Mouse (Mus musculus) hindbrain, embryonic 12.5 days (tissue): ENCODE measurements around the gene Sptlc2. TPM values are rescaled to one million over a fixed set of nuclear protein-coding genes. Genes with fewer than 3 reads are reported as not detected.
A peak's percentile ranks its signal among the peaks of the same experiment; 100 is the strongest.
"Not testable (repeated sequence)": the region's sequence is repeated elsewhere in the genome, so short reads cannot be mapped to it uniquely, and the experiment has no call there.

Experiments used
- ATAC-seq: fragments of 200-750 bp; cut with Nextera tagmentation; 2 replicates; pipeline ENCODE4 v1.8.0; 2017; ENCODE audit warnings: moderate TSS enrichment; ENCODE audit not compliant: low FRiP score
- H3K27ac ChIP-seq: fragments of 300-500 bp; sonication (generic); 2 replicates; pipeline ENCODE4 v1.5.1; 2016; ENCODE audit warnings: mild to moderate bottlenecking
- H3K27me3 ChIP-seq: fragments of 300-500 bp; sonication (generic); 2 replicates; pipeline ENCODE4 v1.6.1; 2016; ENCODE audit warnings: mild to moderate bottlenecking
- H3K36me3 ChIP-seq: fragments of 300-500 bp; sonication (generic); 2 replicates; pipeline ENCODE4 v1.6.1; 2016; ENCODE audit warnings: mild to moderate bottlenecking
- H3K4me1 ChIP-seq: fragments of 300-500 bp; sonication (generic); 2 replicates; pipeline ENCODE4 v1.6.1; 2016
- H3K4me2 ChIP-seq: fragments of 300-500 bp; sonication (generic); replicated peaks from 2 replicates; pipeline ENCODE4 v1.6.1; 2016; ENCODE audit warnings: mild to moderate bottlenecking
- H3K4me3 ChIP-seq: fragments of 300-500 bp; sonication (generic); 2 replicates; pipeline ENCODE4 v1.5.1; 2016; ENCODE audit warnings: mild to moderate bottlenecking
- H3K9ac ChIP-seq: fragments of 300-500 bp; sonication (generic); 2 replicates; pipeline ENCODE4 v1.6.1; 2016; ENCODE audit warnings: mild to moderate bottlenecking, moderate library complexity
- H3K9me3 ChIP-seq: fragments of 300-500 bp; sonication (generic); replicated peaks from 2 replicates; pipeline ENCODE4 v1.6.1; 2016; ENCODE audit warnings: mild to moderate bottlenecking
- WGBS: fragments of 180-500 bp; shearing (Covaris S2); methylation state at CpG from one replicate; pipeline ENCODE4 v1.1.7; 2016; 5-methylcytosine and 5-hydroxymethylcytosine counted together
- polyA plus RNA-seq: library from polyadenylated mRNA; unstranded; fragments of >200 nt; fragmentation: Nextera tagmentation; extraction: Ambion mirVana; gene quantifications from 2 replicates; pipeline ENCODE4 v1.2.1, GENCODE M21; 2016

Sptlc2 gene
- polyA plus RNA-seq, 1 experiment from 2014 or later = 72.2 TPM

DNA sequence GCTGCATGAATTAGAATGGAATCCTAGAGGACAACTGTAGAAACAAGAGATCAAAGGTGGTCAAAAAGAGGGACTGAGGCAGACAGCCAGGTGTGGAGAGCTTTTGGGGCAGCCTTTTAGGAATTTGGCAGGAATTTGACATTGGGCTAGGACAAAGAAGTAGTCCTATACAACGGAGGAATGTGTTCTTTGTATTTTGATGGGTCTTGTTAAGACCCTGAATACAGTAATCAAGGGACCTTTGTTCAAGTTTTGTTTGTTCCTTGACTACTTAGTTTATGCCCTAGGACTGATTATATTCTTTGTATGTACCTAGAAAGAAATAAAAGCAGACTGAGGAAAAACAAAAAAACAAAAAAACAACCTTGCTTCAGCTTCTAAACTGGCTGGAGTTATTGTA lies 70.2 kb downstream of the Sptlc2 start:
- Histone ChIP-seq H3K9me3 (no peaks in the 10 kb centered on the region), H3K4me2 (no peak overlapping the region), H3K27ac (no peak overlapping the region), H3K27me3 (no peaks in the 10 kb centered on the region), H3K36me3 (peaks cover 1% of the 10 kb centered on the region), H3K4me3 (no peak overlapping the region), H3K9ac (no peak overlapping the region), H3K4me1 (no peaks in the 10 kb centered on the region)
- no peak for ATAC-seq
- WGBS = 66% methylated on average over 1 of the region's 1 CpGs

DNA sequence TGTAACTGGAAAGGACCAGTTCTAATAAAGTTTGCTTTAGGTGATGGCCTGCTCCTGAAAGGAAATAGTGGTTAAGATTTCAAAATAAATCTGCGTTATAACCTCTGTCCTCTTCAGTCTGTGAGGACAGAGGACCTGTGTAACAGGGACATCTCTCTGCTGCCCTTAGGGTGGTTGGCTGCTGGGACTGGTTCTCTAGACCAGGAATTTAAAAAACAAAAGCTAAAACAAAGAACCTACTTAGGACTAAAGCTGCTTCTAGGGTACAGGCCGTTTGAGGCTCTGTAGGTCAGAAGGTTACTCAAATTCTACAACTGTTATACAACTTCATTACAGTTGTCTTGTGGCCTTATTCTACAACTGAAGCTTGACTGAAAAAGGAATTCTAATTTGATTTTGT lies 75.1 kb downstream of the Sptlc2 start:
- Histone ChIP-seq H3K4me3 (no peak overlapping the region), H3K4me1 (no peaks in the 10 kb centered on the region), H3K4me2 (no peak overlapping the region), H3K9ac (no peak overlapping the region), H3K9me3 (no peaks in the 10 kb centered on the region), H3K27me3 (no peaks in the 10 kb centered on the region), H3K36me3 (peaks cover 30% of the 10 kb centered on the region), H3K27ac (no peak overlapping the region)
- WGBS = 64% methylated on average over 2 of the region's 2 CpGs
- no peak for ATAC-seq

DNA sequence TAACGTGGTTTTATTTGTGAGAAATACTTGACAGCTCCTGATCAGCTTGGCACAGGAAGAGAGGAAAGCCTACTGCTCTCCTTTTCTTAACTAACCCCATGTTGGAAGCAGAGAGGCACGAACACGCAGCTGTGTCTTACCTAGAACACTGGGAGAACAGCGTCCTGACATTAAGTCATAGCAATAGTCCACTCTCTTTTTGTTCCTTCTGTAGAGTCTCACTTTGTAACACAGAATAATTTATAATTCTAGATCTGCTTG lies 81.6 kb downstream of the Sptlc2 start:
- WGBS = 71% methylated on average over 4 of the region's 4 CpGs
- not testable (repeated sequence) for ATAC-seq

DNA sequence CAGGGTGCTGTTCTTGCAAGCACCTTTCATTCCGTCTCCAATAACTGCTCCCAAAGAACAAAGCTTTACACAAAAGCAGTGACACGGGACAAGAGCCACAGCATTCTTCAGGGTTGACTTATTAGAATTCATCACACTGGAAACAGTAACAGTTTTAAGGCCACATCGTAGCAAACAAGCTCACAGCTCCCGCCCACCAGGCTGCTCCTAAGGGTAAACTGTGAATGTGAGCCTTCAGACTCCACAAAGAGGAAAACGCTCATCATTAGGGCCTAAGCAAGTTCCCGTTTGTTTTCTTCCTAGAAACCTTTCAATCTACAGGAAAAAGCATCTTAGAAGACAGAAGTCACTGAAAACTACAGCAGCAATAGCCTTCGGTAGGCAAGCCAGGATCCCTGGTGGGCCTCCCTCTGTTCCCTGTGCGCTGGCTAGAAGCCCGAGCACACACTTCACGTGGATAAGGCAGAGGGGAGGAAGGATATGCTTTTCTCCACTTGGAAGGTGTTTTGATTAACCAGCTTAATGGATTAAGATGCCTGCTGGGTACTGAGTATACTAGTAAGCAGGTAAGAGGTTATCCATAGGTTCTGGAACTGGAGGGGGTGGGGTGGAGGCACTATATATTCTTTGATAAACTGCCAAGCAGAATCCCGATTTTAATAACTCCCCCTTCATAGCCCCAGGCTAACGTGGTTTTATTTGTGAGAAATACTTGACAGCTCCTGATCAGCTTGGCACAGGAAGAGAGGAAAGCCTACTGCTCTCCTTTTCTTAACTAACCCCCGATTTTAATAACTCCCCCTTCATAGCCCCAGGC lies 82.2 kb downstream of the Sptlc2 start:
- Histone ChIP-seq H3K9ac (no peak overlapping the region), H3K4me1 (0 out of 2 replicates have a peak, but pooled peaks cover 2% of the 10 kb centered on the region), H3K4me2 (no peak overlapping the region), H3K4me3 (no peak overlapping the region), H3K27me3 (peaks cover 5% of the 10 kb centered on the region; the same call in 1 of the 2 replicates), H3K27ac (no peak overlapping the region), H3K36me3 (peaks cover 19% of the 10 kb centered on the region), H3K9me3 (no peaks in the 10 kb centered on the region)
- ATAC-seq = no peak
- WGBS = 41% methylated on average over 13 of the region's 13 CpGs

More for the DNA sequence above, 81.6 kb downstream of the Sptlc2 start:
- H3K4me1 ChIP-seq, H3K9ac ChIP-seq, H3K27ac ChIP-seq, H3K4me2 ChIP-seq, H3K4me3 ChIP-seq, H3K9me3 ChIP-seq, H3K27me3 ChIP-seq: not testable (repeated sequence)
- peaks cover 19% of the 10 kb centered on the region for H3K36me3 ChIP-seq

DNA sequence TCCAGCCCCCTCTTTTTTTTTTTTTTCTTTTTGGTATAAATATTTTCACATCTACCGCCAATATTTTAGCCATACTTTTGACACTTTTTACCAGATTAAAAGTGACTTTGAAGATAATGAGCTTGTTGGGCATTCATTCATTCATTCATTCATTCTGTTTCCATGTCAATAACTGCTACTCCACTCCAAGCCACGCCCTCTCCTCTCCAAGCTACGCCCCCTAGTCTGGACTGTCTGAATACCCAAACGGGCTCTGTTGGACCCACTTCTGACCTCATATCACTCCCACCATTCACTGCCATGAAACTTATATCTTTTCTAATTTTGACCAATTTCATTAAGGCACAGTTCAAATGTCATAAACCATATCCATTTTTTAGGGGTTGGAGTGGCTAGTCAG lies 87.0 kb downstream of the Sptlc2 start:
- H3K4me3 ChIP-seq = no peak overlapping the region
- H3K27me3 ChIP-seq = peaks cover 34% of the 10 kb centered on the region
- peaks cover 17% of the 10 kb centered on the region for H3K4me1 ChIP-seq
- H3K27ac ChIP-seq = no peak overlapping the region
- no peak overlapping the region for H3K9ac ChIP-seq
- no peak overlapping the region for H3K4me2 ChIP-seq
- no peak for ATAC-seq
- H3K9me3 ChIP-seq = no peaks in the 10 kb centered on the region
- WGBS = 46% methylated on average over 4 of the region's 4 CpGs
- no peaks in the 10 kb centered on the region for H3K36me3 ChIP-seq

DNA sequence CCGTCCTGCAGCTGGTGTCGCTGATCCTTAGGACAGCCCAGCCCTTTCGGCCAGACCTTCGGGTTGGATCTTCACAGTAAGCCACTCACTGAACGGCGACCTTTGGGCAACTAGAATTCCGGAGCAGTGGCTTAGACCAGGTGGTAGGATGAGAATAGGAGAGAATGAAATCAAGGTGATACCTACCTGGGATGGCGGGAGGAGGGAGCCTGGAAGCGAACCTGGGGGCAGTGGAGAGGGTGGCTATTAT lies 87.8 kb downstream of the Sptlc2 start:
- Histone ChIP-seq H3K4me2 (peak overlapping the region; percentile 97), H3K36me3 (no peaks in the 10 kb centered on the region), H3K9ac (no peak overlapping the region), H3K9me3 (no peaks in the 10 kb centered on the region), H3K4me1 (peaks cover 14% of the 10 kb centered on the region), H3K27ac (no peak overlapping the region), H3K27me3 (peaks cover 34% of the 10 kb centered on the region), H3K4me3 (peak overlapping the region; percentile 80)
- under 1% methylated on average over 9 of the region's 9 CpGs for WGBS
- ATAC-seq = no peak

DNA sequence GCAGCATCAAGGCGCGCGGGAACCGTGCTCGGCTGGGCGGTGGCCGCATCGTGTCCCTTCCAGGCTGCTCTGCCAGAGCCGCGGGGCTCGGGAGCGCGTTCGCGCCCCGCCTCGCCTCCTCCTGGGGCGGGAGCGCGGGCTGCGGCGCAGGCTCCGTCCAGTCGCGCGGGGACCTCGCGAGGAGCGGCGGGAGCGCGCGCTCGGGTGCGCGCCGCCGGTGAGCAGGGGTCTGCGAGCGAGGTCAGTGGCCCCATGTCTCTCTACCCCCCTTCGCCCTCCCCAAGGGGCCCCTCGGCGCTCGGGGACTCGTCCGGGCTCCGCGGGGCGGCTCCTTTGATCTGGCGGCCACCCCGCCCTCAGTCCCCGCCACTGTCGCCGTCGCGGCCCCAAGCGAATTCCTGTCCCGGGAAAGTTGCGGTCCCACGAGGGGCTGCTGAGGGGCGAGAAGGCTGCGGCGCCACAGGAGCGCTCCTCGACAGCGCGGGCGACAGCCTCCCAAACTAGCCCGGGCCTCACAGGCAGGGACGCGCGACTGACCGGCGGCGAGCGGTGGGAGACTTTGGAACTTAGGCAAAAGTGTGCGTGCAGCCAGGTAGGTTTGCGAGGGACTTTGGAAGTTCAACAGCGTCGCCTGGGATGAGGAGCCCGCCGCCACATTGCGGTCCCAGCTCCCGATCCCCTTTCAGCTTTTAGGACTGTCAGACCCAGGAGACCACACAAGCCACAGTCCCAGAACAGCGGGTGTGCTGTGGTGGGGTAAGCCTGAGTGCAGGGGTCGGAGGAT lies 88.3 kb downstream of the Sptlc2 start, which contains the start of gene Ism2:
Gene Ism2 (minus strand): TSS at position 49 of the 784 bp plus-strand sequence.
- Histone ChIP-seq H3K9ac (peak within 1 kb of the TSS; percentile 74), H3K4me3 (peak within 1 kb of the TSS; percentile 80), H3K4me1 (peaks cover 14% of the 10 kb centered on the region), H3K4me2 (peak within 1 kb of the TSS; percentile 97), H3K27ac (no peak within 1 kb of the TSS), H3K9me3 (no peaks in the 10 kb centered on the region), H3K27me3 (peaks cover 34% of the 10 kb centered on the region), H3K36me3 (no peaks in the 10 kb centered on the region)
- peak; percentile 72 for ATAC-seq
- under 1% methylated on average over 82 of the region's 86 CpGs for WGBS

DNA sequence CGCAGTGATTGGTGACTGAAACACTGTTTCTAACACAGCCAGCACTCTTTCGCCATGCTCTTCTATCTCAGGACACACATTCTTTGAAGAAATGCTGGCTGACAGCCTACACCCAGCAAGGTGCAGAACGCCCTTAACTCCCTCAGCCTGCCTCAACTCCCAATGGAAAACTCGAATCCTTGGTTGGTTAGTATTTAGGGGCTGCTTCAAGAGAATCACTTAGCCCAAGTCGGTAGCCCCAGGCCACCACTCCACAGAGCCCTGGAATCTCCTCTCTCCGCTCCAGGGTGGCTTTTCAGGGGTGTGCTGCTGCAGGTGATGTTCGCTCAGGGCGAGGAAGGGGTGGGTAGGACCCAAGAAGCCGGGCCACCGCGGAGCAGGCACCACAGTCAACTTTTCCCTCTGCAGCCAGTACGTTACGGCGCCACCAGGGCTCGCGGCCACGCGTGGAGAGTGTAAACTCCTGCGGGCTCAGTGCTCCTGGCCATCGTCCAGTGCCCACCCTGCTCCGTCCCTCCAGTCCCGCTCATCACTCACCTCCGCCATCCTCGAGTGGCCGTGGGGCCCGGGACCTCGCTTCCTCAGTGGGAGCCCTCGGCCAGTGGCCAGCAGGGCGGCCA lies 89.0 kb downstream of the Sptlc2 start:
- no peak; the same call in none of the 2 replicates for ATAC-seq
- Histone ChIP-seq H3K4me2 (peak overlapping the region; percentile 97), H3K4me1 (peaks cover 14% of the 10 kb centered on the region), H3K27me3 (peaks cover 34% of the 10 kb centered on the region), H3K36me3 (no peaks in the 10 kb centered on the region), H3K9ac (peak overlapping the region; percentile 74), H3K4me3 (peak overlapping the region; percentile 80), H3K9me3 (no peaks in the 10 kb centered on the region), H3K27ac (no peak overlapping the region)
- 10% methylated on average over 27 of the region's 29 CpGs for WGBS

DNA sequence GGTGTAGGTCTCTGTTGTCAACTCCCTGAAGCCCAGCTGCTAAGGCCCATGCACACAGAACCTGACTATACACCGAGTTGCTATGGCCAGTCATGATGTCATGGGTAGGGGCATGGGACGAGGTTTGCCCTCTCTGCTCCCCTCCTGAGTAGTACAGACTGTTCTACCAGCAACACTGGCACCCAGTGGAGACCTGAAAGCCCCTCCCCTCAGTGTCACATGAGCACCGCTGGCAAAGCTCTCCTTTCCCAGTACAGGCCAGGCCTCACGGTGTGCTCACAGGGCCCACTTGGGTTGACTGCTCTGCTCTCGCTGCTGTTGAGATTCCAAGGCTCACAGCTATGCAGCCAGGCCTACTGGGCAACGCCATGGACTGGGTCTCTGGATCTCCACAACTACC lies 94.2 kb downstream of the Sptlc2 start:
- Histone ChIP-seq H3K36me3 (no peaks in the 10 kb centered on the region), H3K27ac (no peak overlapping the region), H3K9me3 (no peaks in the 10 kb centered on the region), H3K4me2 (no peak overlapping the region), H3K4me1 (no peaks in the 10 kb centered on the region), H3K27me3 (peaks cover 9% of the 10 kb centered on the region), H3K9ac (no peak overlapping the region), H3K4me3 (no peak overlapping the region)
- ATAC-seq = no peak
- 65% methylated on average over 6 of the region's 6 CpGs for WGBS

DNA sequence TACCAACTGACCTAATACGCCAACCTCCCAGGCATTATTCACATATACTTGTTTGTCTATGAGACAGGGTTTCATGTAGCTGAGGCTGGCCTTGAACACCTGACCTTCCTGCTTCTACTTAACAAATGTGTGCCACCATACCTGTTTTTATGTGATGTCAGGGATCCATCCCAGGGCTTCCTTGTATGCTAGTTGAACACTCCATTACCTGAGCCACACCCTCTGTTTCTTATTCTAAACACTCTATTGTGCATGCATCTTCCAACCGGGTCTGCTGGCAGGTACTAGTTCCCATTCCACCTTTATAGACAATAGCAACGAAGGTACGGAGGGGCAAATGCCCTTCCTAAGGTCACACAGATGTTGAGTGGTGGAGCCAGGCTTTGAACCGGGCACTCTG lies 99.1 kb downstream of the Sptlc2 start:
- WGBS = 90% methylated on average over 5 of the region's 5 CpGs
- H3K9ac ChIP-seq = no peak overlapping the region

DNA sequence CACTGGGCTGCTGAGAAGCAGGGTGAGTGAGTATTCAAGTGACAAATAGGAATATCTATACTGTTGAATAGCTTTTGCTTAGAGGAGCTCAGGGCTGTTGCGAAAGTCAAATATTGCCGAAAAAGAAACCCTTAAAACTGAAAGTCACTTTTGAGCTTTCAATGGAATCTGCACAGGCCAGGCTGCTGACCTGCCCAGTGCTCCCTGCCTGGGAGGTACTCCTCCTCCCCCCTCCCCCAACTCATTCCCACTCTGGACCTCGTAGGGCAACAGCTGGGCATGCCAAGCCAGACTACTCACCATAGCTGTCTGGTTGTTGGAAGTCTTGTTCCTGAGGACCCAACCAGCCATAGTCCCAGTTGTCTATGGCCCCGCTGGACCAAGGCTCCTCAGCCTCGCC lies 103.4 kb downstream of the Sptlc2 start:
- no peak overlapping the region for H3K27ac ChIP-seq
- 89% methylated on average over 5 of the region's 5 CpGs for WGBS
- H3K27me3 ChIP-seq = no peaks in the 10 kb centered on the region
- H3K4me3 ChIP-seq = no peak overlapping the region
- no peak for ATAC-seq
- no peak overlapping the region for H3K4me2 ChIP-seq
- H3K9ac ChIP-seq = no peak overlapping the region
- H3K4me1 ChIP-seq = no peaks in the 10 kb centered on the region
- H3K36me3 ChIP-seq = 0 out of 2 replicates have a peak, but pooled peaks cover 2% of the 10 kb centered on the region
- 0 out of 2 replicates have a peak, but pooled peaks cover 5% of the 10 kb centered on the region for H3K9me3 ChIP-seq

More for the DNA sequence above, 99.1 kb downstream of the Sptlc2 start:
- no peaks in the 10 kb centered on the region for H3K4me1 ChIP-seq
- H3K27ac ChIP-seq = no peak overlapping the region
- 0 out of 2 replicates have a peak, but pooled peaks cover 5% of the 10 kb centered on the region for H3K9me3 ChIP-seq
- no peak for ATAC-seq
- H3K4me3 ChIP-seq = no peak overlapping the region
- no peak overlapping the region for H3K4me2 ChIP-seq
- H3K27me3 ChIP-seq = no peaks in the 10 kb centered on the region
- 0 out of 2 replicates have a peak, but pooled peaks cover 2% of the 10 kb centered on the region for H3K36me3 ChIP-seq

DNA sequence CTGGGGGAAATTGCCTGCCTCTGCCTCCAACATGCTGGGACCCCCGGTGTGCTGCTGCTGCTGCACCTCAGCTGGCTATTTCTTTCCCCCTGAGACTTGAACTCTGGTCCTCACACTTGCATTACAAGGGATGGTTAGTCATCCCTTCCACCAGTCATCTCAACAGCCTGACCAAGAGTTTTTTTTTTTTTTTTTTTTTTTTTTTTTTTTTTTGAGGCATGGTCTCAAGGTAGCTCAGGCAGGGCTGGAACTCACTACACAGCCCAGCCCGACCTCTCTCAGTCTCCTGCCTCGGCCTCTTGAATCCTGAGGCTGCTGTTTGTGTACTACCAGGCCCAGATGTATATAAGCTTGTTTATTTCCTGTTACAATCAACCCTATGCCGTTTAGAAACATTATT lies 103.9 kb downstream of the Sptlc2 start:
- H3K9ac ChIP-seq = no peak overlapping the region
- no peak overlapping the region for H3K4me3 ChIP-seq
- 0 out of 2 replicates have a peak, but pooled peaks cover 2% of the 10 kb centered on the region for H3K36me3 ChIP-seq
- WGBS = 81% methylated on average over 4 of the region's 4 CpGs
- H3K9me3 ChIP-seq = 0 out of 2 replicates have a peak, but pooled peaks cover 5% of the 10 kb centered on the region
- H3K27me3 ChIP-seq = no peaks in the 10 kb centered on the region
- H3K4me1 ChIP-seq = no peaks in the 10 kb centered on the region
- H3K4me2 ChIP-seq = no peak overlapping the region
- H3K27ac ChIP-seq = no peak overlapping the region
- no peak for ATAC-seq
